Mouse (Mus musculus): ENCODE results near the gene Lrrc47. TPM values are rescaled to one million over a fixed set of nuclear protein-coding genes. Genes with fewer than 3 reads are reported as not detected.

Lrrc47 gene
- polyA plus RNA-seq, 1 experiment from 2014 or later, result 18.6 TPM

- Histone ChIP-seq H3K4me1 (ENCODE audit: control insufficient read depth, insufficient read depth, low read length) (peaks cover 8% of the 10 kb centered on the region; the same call in 1 of the 2 replicates), H3K9ac (ENCODE audit: low read length) (peak within 1 kb of the TSS; percentile 44), H3K9me3 (ENCODE audit: control insufficient read depth, low read length) (no peaks in the 10 kb centered on the region), H3K36me3 (ENCODE audit: control insufficient read depth, insufficient read depth, low read length) (peaks cover 4% of the 10 kb centered on the region; the same call in 1 of the 2 replicates), H3K4me3 (ENCODE audit: low read depth, low read length) (peak within 1 kb of the TSS; percentile 25), H3K4me2 (ENCODE audit: low read depth) (peak within 1 kb of the TSS; percentile 41), H3K27ac (ENCODE audit: low read depth, low read length) (no peak within 1 kb of the TSS), H3K27me3 (ENCODE audit: control insufficient read depth, insufficient read depth, low read length) (0 out of 2 replicates have a peak, but pooled peaks cover 7% of the 10 kb centered on the region)
- DNase-seq (ENCODE audit: low spot score) (peak; percentile 68), ATAC-seq (ENCODE audit: insufficient read depth, low FRiP score, low TSS enrichment) (no peak; the same call in 1 of the 2 replicates)
- 3% methylated on average over 29 of the region's 33 CpGs for WGBS
Observed at GRCm38 (mm10) chr4:154025641-154026440, 14.3 kb downstream of the Lrrc47 start, which contains the start of gene Smim1. TSS of gene Smim1 (minus strand) at chr4:154026230.

GRCm38 (mm10) chr4:154026441-154026761, 14.9 kb downstream of the Lrrc47 start:
- H3K9me3 ChIP-seq (ENCODE audit: control insufficient read depth, low read length), result no peaks in the 10 kb centered on the region
- WGBS, result 31% methylated on average over 2 of the region's 2 CpGs
- H3K36me3 ChIP-seq (ENCODE audit: control insufficient read depth, insufficient read depth, low read length), result 0 out of 2 replicates have a peak, but pooled peaks cover 3% of the 10 kb centered on the region
- ATAC-seq (ENCODE audit: insufficient read depth, low FRiP score, low TSS enrichment) (no peak), DNase-seq (ENCODE audit: low spot score) (no peak)
- H3K27me3 ChIP-seq (ENCODE audit: control insufficient read depth, insufficient read depth, low read length), result 0 out of 2 replicates have a peak, but pooled peaks cover 7% of the 10 kb centered on the region
- H3K4me1 ChIP-seq (ENCODE audit: control insufficient read depth, insufficient read depth, low read length), result peaks cover 8% of the 10 kb centered on the region; the same call in 1 of the 2 replicates
- no peak overlapping the region for H3K27ac ChIP-seq (ENCODE audit: low read depth, low read length)
- no peak overlapping the region for H3K9ac ChIP-seq (ENCODE audit: low read length)
- H3K4me2 ChIP-seq (ENCODE audit: low read depth), result peak overlapping the region; percentile 41
- H3K4me3 ChIP-seq (ENCODE audit: low read depth, low read length), result peak overlapping the region; percentile 25; the same call in 1 of the 2 replicates

GRCm38 (mm10) chr4:154028066-154028465, 16.5 kb downstream of the Lrrc47 start:
- Histone ChIP-seq H3K9me3 (ENCODE audit: control insufficient read depth, low read length) (no peaks in the 10 kb centered on the region), H3K27ac (ENCODE audit: low read depth, low read length) (no peak overlapping the region), H3K36me3 (ENCODE audit: control insufficient read depth, insufficient read depth, low read length) (no peaks in the 10 kb centered on the region), H3K27me3 (ENCODE audit: control insufficient read depth, insufficient read depth, low read length) (0 out of 2 replicates have a peak, but pooled peaks cover 7% of the 10 kb centered on the region), H3K4me1 (ENCODE audit: control insufficient read depth, insufficient read depth, low read length) (peaks cover 8% of the 10 kb centered on the region; the same call in 1 of the 2 replicates), H3K4me3 (ENCODE audit: low read depth, low read length) (no peak overlapping the region), H3K4me2 (ENCODE audit: low read depth) (no peak overlapping the region), H3K9ac (ENCODE audit: low read length) (no peak overlapping the region)
- DNase-seq (ENCODE audit: low spot score) (no peak), ATAC-seq (ENCODE audit: insufficient read depth, low FRiP score, low TSS enrichment) (no peak)
- whole genome bisulfite sequencing, result 89% methylated on average over 7 of the region's 7 CpGs

- Histone ChIP-seq H3K36me3 (ENCODE audit: control insufficient read depth, insufficient read depth, low read length) (no peaks in the 10 kb centered on the region), H3K27me3 (ENCODE audit: control insufficient read depth, insufficient read depth, low read length) (0 out of 2 replicates have a peak, but pooled peaks cover 7% of the 10 kb centered on the region), H3K27ac (ENCODE audit: low read depth, low read length) (no peak overlapping the region), H3K9ac (ENCODE audit: low read length) (no peak overlapping the region), H3K4me1 (ENCODE audit: control insufficient read depth, insufficient read depth, low read length) (peaks cover 8% of the 10 kb centered on the region; the same call in 1 of the 2 replicates), H3K9me3 (ENCODE audit: control insufficient read depth, low read length) (no peaks in the 10 kb centered on the region), H3K4me3 (ENCODE audit: low read depth, low read length) (no peak overlapping the region), H3K4me2 (ENCODE audit: low read depth) (no peak overlapping the region)
- DNase-seq (ENCODE audit: low spot score) (no peak), ATAC-seq (ENCODE audit: insufficient read depth, low FRiP score, low TSS enrichment) (no peak)
Observed at GRCm38 (mm10) chr4:154028646-154029045, 17.1 kb downstream of the Lrrc47 start.

GRCm38 (mm10) chr4:154037123-154037522, 25.6 kb downstream of the Lrrc47 start:
- Histone ChIP-seq H3K4me2 (ENCODE audit: low read depth) (no peak overlapping the region), H3K36me3 (ENCODE audit: control insufficient read depth, insufficient read depth, low read length) (no peaks in the 10 kb centered on the region), H3K27me3 (ENCODE audit: control insufficient read depth, insufficient read depth, low read length) (no peaks in the 10 kb centered on the region), H3K27ac (ENCODE audit: low read depth, low read length) (no peak overlapping the region), H3K9me3 (ENCODE audit: control insufficient read depth, low read length) (no peaks in the 10 kb centered on the region), H3K4me3 (ENCODE audit: low read depth, low read length) (no peak overlapping the region), H3K4me1 (ENCODE audit: control insufficient read depth, insufficient read depth, low read length) (no peaks in the 10 kb centered on the region), H3K9ac (ENCODE audit: low read length) (no peak overlapping the region)
- WGBS, result 42% methylated on average over 3 of the region's 3 CpGs
- ATAC-seq (ENCODE audit: insufficient read depth, low FRiP score, low TSS enrichment) (no peak), DNase-seq (ENCODE audit: low spot score) (no peak)

- ATAC-seq (ENCODE audit: insufficient read depth, low FRiP score, low TSS enrichment) (no peak), DNase-seq (ENCODE audit: low spot score) (no peak)
- no peak within 1 kb of the TSS for H3K4me2 ChIP-seq (ENCODE audit: low read depth)
- no peaks in the 10 kb centered on the region for H3K4me1 ChIP-seq (ENCODE audit: control insufficient read depth, insufficient read depth, low read length)
- H3K27ac ChIP-seq (ENCODE audit: low read depth, low read length), result no peak within 1 kb of the TSS
- no peak within 1 kb of the TSS for H3K9ac ChIP-seq (ENCODE audit: low read length)
- H3K9me3 ChIP-seq (ENCODE audit: control insufficient read depth, low read length), result no peaks in the 10 kb centered on the region
- no peaks in the 10 kb centered on the region for H3K36me3 ChIP-seq (ENCODE audit: control insufficient read depth, insufficient read depth, low read length)
- no peak within 1 kb of the TSS for H3K4me3 ChIP-seq (ENCODE audit: low read depth, low read length)
- no peaks in the 10 kb centered on the region for H3K27me3 ChIP-seq (ENCODE audit: control insufficient read depth, insufficient read depth, low read length)
- WGBS, result 85% methylated on average over 9 of the region's 9 CpGs
Observed at GRCm38 (mm10) chr4:154042577-154042976, 31.0 kb downstream of the Lrrc47 start, which contains the start of gene Ccdc27. TSS of gene Ccdc27 (minus strand) at chr4:154042677.

- ATAC-seq (ENCODE audit: insufficient read depth, low FRiP score, low TSS enrichment) (no peak), DNase-seq (ENCODE audit: low spot score) (no peak)
- H3K4me2 ChIP-seq (ENCODE audit: low read depth), result no peak overlapping the region
- no peak overlapping the region for H3K9ac ChIP-seq (ENCODE audit: low read length)
- H3K4me3 ChIP-seq (ENCODE audit: low read depth, low read length), result no peak overlapping the region
- no peaks in the 10 kb centered on the region for H3K27me3 ChIP-seq (ENCODE audit: control insufficient read depth, insufficient read depth, low read length)
- H3K36me3 ChIP-seq (ENCODE audit: control insufficient read depth, insufficient read depth, low read length), result no peaks in the 10 kb centered on the region
- H3K9me3 ChIP-seq (ENCODE audit: control insufficient read depth, low read length), result no peaks in the 10 kb centered on the region
- 70% methylated on average over 5 of the region's 5 CpGs for WGBS
- H3K4me1 ChIP-seq (ENCODE audit: control insufficient read depth, insufficient read depth, low read length), result no peaks in the 10 kb centered on the region
- no peak overlapping the region for H3K27ac ChIP-seq (ENCODE audit: low read depth, low read length)
Observed at GRCm38 (mm10) chr4:154045837-154046236, 34.3 kb downstream of the Lrrc47 start.

GRCm38 (mm10) chr4:154051401-154051800, 39.9 kb downstream of the Lrrc47 start:
- WGBS, result 85% methylated on average over 3 of the region's 3 CpGs

GRCm38 (mm10) chr4:154053065-154053464, 41.5 kb downstream of the Lrrc47 start:
- Histone ChIP-seq H3K9ac (ENCODE audit: low read length) (no peak overlapping the region), H3K4me1 (ENCODE audit: control insufficient read depth, insufficient read depth, low read length) (no peaks in the 10 kb centered on the region), H3K27ac (ENCODE audit: low read depth, low read length) (no peak overlapping the region), H3K27me3 (ENCODE audit: control insufficient read depth, insufficient read depth, low read length) (no peaks in the 10 kb centered on the region), H3K36me3 (ENCODE audit: control insufficient read depth, insufficient read depth, low read length) (no peaks in the 10 kb centered on the region), H3K4me2 (ENCODE audit: low read depth) (no peak overlapping the region), H3K4me3 (ENCODE audit: low read depth, low read length) (no peak overlapping the region), H3K9me3 (ENCODE audit: control insufficient read depth, low read length) (no peaks in the 10 kb centered on the region)
- 65% methylated on average over 4 of the region's 4 CpGs for WGBS
- no peak for DNase-seq (ENCODE audit: low spot score)
- no peak for ATAC-seq (ENCODE audit: insufficient read depth, low FRiP score, low TSS enrichment)

More at GRCm38 (mm10) chr4:154051401-154051800, 39.9 kb downstream of the Lrrc47 start:
- H3K36me3 ChIP-seq (ENCODE audit: control insufficient read depth, insufficient read depth, low read length), result no peaks in the 10 kb centered on the region
- DNase-seq (ENCODE audit: low spot score) (no peak), ATAC-seq (ENCODE audit: insufficient read depth, low FRiP score, low TSS enrichment) (no peak)
- H3K27me3 ChIP-seq (ENCODE audit: control insufficient read depth, insufficient read depth, low read length), result no peaks in the 10 kb centered on the region
- H3K4me2 ChIP-seq (ENCODE audit: low read depth), result no peak overlapping the region
- no peaks in the 10 kb centered on the region for H3K4me1 ChIP-seq (ENCODE audit: control insufficient read depth, insufficient read depth, low read length)
- H3K4me3 ChIP-seq (ENCODE audit: low read depth, low read length), result no peak overlapping the region
- H3K9ac ChIP-seq (ENCODE audit: low read length), result no peak overlapping the region
- H3K27ac ChIP-seq (ENCODE audit: low read depth, low read length), result no peak overlapping the region
- H3K9me3 ChIP-seq (ENCODE audit: control insufficient read depth, low read length), result no peaks in the 10 kb centered on the region
